Mouse (Mus musculus) liver, adult 2 months (tissue): Measurements from ENCODE around the gene Rnf111. TPM values are rescaled to one million over a fixed set of nuclear protein-coding genes. Genes with fewer than 3 reads are reported as not detected.
A peak's percentile ranks its signal among the peaks of the same experiment; 100 is the strongest.

Experiments used
- DNase-seq: peaks from one replicate; pipeline ENCODE4 v3.0.0-alpha.2; 2011; ENCODE audit warnings: low read depth, low spot score; ENCODE audit errors: extremely low read depth
- H3K27ac ChIP-seq: fragments of 200-500 bp; replicated peaks from 2 replicates; pipeline ENCODE4 v1.5.1; 2012; ENCODE audit warnings: low read depth, mild to moderate bottlenecking, control low read depth, inconsistent platforms, low read length; ENCODE audit not compliant: insufficient read depth
- H3K27me3 ChIP-seq: fragments of 200-500 bp; 2 replicates; pipeline ENCODE4 v1.6.1; 2012; ENCODE audit warnings: mild to moderate bottlenecking, moderate library complexity, low read length, inconsistent platforms; ENCODE audit not compliant: control insufficient read depth, insufficient read depth
- H3K36me3 ChIP-seq: fragments of 200-500 bp; 2 replicates; pipeline ENCODE4 v1.6.1; 2012; ENCODE audit warnings: low read length, inconsistent platforms; ENCODE audit not compliant: control insufficient read depth, insufficient read depth
- H3K4me1 ChIP-seq: fragments of 200-500 bp; 2 replicates; pipeline ENCODE4 v1.6.1; 2011; ENCODE audit warnings: low read length; ENCODE audit not compliant: control insufficient read depth, insufficient read depth
- H3K4me3 ChIP-seq: fragments of 200-500 bp; 2 replicates; pipeline ENCODE4 v1.5.1; 2011; ENCODE audit warnings: low read depth, mild to moderate bottlenecking, control low read depth, low read length, moderate library complexity; ENCODE audit not compliant: insufficient read depth
- H3K79me2 ChIP-seq: fragments of 200-500 bp; 2 replicates; pipeline ENCODE4 v1.6.1; 2012; ENCODE audit warnings: inconsistent platforms, mild to moderate bottlenecking, low read length, moderate library complexity; ENCODE audit not compliant: control insufficient read depth, insufficient read depth
- H3K9ac ChIP-seq: fragments of 200-500 bp; 2 replicates; pipeline ENCODE4 v1.6.1; 2012; ENCODE audit warnings: low read depth, mild to moderate bottlenecking, control low read depth, inconsistent platforms, low read length
- CTCF ChIP-seq: fragments of 200-500 bp; IDR thresholded peaks from 2 replicates; pipeline ENCODE4 v1.5.1; 2011; ENCODE audit warnings: low read depth, low read length, control low read depth
- POLR2A ChIP-seq: fragments of 200-500 bp; IDR thresholded peaks from 2 replicates; pipeline ENCODE4 v1.6.1; 2011; ENCODE audit warnings: low read length, control low read depth; ENCODE audit not compliant: insufficient read depth; ENCODE audit errors: extremely low read depth
- WGBS: fragments of 180-500 bp; shearing (Covaris S2); methylation state at CpG from one replicate; pipeline ENCODE4 v1.1.7; 2018; 5-methylcytosine and 5-hydroxymethylcytosine counted together
- polyA plus RNA-seq: library from polyadenylated mRNA; depleted of rRNA; stranded (reverse); fragments of >200 nt; gene quantifications from 2 replicates; pipeline ENCODE4 v1.2.3, GENCODE M21; 2012
- total RNA-seq: library from RNA; depleted of rRNA; stranded (reverse); fragments of >200 nt; gene quantifications from 2 replicates; pipeline ENCODE4 v1.2.3, GENCODE M21; 2014

The Rnf111 gene
- total and polyA plus RNA-seq, 2 experiments, result 18.4 to 23.5 TPM

DNA sequence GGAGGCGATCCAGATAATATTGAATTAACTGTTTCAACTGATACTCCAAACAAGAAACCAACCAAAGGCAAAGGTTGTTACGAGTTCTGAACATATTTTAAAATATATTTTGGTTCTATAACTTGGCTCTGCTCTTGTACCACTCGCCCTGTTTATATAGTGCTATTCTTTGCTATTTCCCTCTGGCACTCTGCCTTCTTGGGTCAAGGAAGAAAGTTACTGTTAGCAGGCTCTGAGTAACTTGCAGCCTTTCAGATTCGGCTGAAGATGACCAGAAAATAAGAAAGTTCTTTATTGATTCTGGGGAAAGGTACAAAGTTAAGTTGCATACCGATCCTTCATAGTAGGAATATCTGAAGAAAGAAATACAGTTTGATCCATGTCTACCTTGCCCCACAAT, 40.5 kb upstream of the Rnf111 start:
- no peak overlapping the region for H3K4me3 ChIP-seq
- no peak for TF ChIP-seq POLR2A
- no peak for TF ChIP-seq CTCF
- H3K36me3 ChIP-seq, result peaks cover 9% of the 10 kb centered on the region
- H3K27me3 ChIP-seq, result no peaks in the 10 kb centered on the region
- peaks cover 3% of the 10 kb centered on the region; the same call in 1 of the 2 replicates for H3K79me2 ChIP-seq
- H3K9ac ChIP-seq, result no peak overlapping the region
- H3K4me1 ChIP-seq, result peaks cover 4% of the 10 kb centered on the region; the same call in 1 of the 2 replicates
- H3K27ac ChIP-seq, result no peak overlapping the region
- 45% methylated on average over 5 of the region's 5 CpGs for WGBS
- DNase-seq, result peak; percentile 18

DNA sequence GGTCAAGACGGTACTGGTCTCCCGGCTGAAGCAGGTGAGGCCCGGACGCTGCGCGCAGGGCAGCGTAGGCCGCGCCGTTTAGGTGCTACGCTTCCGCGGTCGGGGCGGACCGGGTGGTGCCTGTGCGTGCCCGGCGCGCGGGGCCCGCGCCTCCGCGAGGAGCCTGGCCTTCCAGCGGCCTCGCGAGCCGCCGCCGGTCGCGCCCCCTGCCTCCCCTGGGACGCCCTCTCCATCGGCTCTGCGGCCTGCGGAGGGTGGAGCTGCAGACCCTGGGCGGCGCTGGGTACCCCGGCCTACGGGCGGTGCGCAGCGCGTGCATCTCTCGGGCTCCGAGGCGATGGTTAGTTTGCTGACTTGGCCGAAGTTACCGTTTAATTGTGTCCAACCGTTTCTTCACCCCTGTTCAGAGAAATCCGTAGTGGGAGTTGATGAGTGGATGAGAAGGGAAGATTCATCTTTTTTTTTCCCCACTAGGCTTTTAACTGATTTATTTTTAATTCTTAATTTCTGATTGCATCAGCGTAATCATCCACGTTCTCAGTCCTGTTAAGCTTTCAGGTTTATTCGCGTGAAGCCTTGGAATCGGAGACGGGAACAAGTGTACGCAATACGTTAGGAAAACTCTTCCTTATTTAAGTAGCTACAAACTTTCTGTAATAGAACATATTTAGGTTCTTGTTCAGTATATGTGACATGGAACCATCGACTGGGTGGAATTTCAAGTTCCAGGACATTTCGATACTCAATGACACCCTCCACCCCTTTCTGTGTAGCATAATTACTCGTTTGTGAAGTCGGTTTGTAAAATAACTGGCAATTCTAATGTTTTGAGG, 39.7 kb upstream of the Rnf111 start:
- TF ChIP-seq CTCF, result no peak
- Histone ChIP-seq H3K79me2 (peaks cover 3% of the 10 kb centered on the region; the same call in 1 of the 2 replicates), H3K27me3 (no peaks in the 10 kb centered on the region), H3K36me3 (peaks cover 5% of the 10 kb centered on the region), H3K9ac (peak overlapping the region; percentile 93), H3K27ac (peak overlapping the region; percentile 88), H3K4me1 (peaks cover 4% of the 10 kb centered on the region; the same call in 1 of the 2 replicates), H3K4me3 (peak overlapping the region; percentile 92)
- under 1% methylated on average over 64 of the region's 64 CpGs for WGBS
- DNase-seq, result peak; percentile 47

DNA sequence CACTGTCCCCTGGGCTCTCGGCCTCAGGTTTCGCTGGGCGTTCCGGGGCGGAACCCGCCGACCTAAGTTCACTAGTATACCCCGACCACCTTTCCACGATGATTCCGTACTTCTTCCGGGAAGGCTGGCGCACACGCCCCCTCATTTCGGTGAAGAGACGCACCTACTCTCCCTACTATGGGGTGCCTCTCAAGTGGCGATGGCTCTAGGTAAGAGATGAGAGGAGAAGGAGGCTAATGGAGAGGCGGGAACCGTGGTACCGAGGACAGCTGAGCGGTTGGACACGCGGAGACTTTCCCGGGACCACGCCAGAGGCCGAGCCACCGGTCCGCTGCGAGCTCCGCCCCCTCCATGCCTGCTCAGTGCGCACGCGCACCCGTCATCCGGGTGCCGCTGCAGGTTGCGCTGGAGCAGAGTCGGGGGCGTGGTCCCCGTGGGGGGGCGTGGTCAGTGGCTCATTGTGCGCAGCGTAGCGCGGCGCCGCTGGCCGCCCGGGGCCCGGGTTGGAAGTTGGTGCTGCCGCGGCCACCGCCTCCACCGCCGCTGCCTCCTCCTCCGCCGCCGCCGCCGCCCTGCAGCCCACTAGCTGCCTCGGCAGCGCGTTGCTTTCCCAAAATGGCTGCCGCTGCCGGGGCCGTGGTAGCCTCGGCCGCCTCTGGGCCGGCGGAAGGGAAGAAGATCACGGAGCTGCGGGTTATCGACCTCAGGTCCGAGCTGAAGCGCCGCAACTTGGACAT, 38.9 kb upstream of the Rnf111 start, which contains the start of gene Sltm:
Gene Sltm, plus strand, starts transcription at position 450 of the 737 bp plus-strand sequence.
- Histone ChIP-seq H3K9ac (peak within 1 kb of the TSS; percentile 93), H3K4me3 (peak within 1 kb of the TSS; percentile 92)
- WGBS, result 1% methylated on average over 75 of the region's 75 CpGs

DNA sequence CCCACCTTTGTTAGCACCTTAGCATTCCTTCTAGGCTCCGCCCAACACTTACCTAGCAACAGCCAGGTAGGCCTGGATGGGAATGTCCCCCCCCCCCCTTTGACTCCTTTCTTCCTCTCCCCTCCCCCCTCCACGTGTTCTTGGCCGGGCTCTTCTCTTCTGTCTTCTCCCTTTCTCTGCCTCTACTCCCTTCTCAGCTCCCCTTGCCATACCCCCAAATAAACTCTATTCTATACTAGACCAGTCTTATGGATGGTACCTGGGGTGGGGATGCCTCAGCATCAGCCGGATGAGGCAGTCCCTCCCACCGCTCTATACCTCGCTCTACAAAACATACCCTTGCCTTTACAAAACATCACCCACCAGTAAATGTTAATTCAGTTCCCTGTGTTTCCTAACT, 38.1 kb upstream of the Rnf111 start:
- no peak for DNase-seq
- WGBS, result 44% methylated on average over 6 of the region's 6 CpGs
- Histone ChIP-seq H3K79me2 (no peaks in the 10 kb centered on the region), H3K27ac (no peak overlapping the region), H3K27me3 (no peaks in the 10 kb centered on the region), H3K4me3 (no peak overlapping the region), H3K4me1 (peaks cover 4% of the 10 kb centered on the region; the same call in 1 of the 2 replicates), H3K36me3 (no peaks in the 10 kb centered on the region), H3K9ac (no peak overlapping the region)
- no peak for TF ChIP-seq POLR2A

More for the DNA sequence above, 38.9 kb upstream of the Rnf111 start, which contains the start of gene Sltm:
- Histone ChIP-seq H3K79me2 (no peaks in the 10 kb centered on the region; the same call in 1 of the 2 replicates), H3K27me3 (no peaks in the 10 kb centered on the region), H3K4me1 (peaks cover 4% of the 10 kb centered on the region; the same call in 1 of the 2 replicates), H3K36me3 (no peaks in the 10 kb centered on the region), H3K27ac (peak within 1 kb of the TSS; percentile 88)
- DNase-seq, result peak; percentile 77
- TF ChIP-seq POLR2A, result peak; percentile 87
- no peak for TF ChIP-seq CTCF

DNA sequence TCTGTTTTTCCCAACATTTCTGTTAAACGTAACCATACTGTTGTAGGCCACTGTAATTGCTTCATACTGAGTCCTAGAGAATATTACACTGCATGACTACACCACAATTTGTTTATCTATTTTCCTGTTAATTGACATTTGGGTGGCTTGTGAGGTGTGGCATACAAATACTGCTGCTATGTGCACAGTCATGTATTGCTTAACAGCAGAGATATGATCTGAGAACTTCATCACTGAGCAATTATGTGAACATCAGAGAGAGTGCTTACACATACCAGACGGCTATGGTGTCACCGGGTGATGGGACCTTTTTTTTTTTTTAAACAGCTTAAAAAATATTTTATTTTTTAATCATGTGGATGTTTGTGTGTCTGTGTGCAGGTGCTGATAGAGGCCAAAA, 29.8 kb upstream of the Rnf111 start:
- TF ChIP-seq CTCF, result no peak
- TF ChIP-seq POLR2A, result no peak
- WGBS, result 81% methylated on average over 3 of the region's 3 CpGs
- no peaks in the 10 kb centered on the region for H3K36me3 ChIP-seq
- H3K79me2 ChIP-seq, result no peaks in the 10 kb centered on the region
- H3K4me3 ChIP-seq, result no peak overlapping the region
- no peaks in the 10 kb centered on the region for H3K4me1 ChIP-seq
- H3K27ac ChIP-seq, result no peak overlapping the region
- H3K27me3 ChIP-seq, result no peaks in the 10 kb centered on the region
- no peak overlapping the region for H3K9ac ChIP-seq
- no peak for DNase-seq
